Mouse (Mus musculus) testis, postnatal 10 days (tissue): ENCODE measurements at regions not wholly inside any gene's neighbourhood (a gene's known extent, or its start where the extent isn't known, plus 50 kb on each side); places are given as distances from the start of the nearest gene placed in this dataset.
A peak's percentile ranks its signal among the peaks of the same experiment; 100 is the strongest.

Source experiments
- DNase-seq: peaks from one replicate; pipeline ENCODE4 v3.0.0; 2021; ENCODE audit warnings: low spot score

DNA sequence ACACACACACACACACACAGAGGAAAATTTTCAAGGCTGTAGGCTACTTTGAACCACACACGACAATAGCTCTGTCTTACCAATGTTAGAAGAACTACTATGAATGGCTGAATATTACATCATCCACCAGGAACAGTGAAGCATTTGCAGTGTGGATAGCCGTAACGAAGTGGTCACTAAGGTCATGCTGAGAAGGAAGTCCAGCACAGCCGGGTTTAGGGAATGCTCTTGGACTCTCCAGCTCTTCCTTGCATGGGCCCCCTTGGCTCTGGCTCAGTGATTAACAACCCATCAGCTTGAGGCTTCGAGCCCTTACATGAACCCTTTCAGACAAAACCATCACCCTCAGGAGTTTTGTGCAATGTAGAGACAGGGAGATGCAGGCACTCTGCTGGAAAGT, 245.3 kb downstream of the Adamts20 start:
- DNase-seq: no peak

DNA sequence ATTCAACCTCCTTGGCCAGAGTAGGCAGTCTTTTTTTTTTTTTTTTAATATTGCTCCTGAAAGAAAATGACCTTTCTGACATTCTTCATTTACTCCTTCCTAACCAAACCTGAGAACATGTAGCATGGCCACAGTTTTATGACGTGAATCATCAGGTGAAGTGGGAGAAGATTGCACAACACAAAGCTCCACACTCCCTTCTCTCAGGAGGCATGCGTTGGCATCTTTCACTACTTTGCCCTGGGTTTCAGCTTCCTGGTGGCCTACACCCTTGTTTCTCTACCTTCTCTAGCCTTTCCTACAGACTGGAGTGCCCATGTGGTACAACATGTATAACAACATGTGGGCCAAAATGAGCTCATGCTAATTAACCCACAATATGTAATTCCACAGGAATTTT, 248.5 kb downstream of the Adamts20 start:
- no peak for DNase-seq

DNA sequence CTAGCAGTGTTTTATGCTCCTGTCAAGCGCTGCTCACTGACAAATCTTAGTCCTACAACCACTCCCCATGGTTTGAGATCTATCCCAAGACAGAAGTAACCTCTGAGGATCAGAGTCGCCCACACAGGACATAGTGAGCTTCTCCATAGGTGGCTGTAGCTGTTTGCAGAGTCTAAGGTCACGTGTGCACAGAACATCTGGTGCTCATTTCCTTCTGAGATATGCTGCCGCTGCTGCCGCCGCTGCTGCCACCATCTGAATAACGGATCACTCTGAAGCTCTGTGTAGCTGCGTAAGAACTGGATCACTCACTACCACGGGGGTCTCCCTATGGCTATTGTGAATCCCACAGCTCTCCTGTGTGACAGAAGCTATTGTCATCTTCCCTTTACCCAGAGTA, 250.8 kb downstream of the Adamts20 start:
- no peak for DNase-seq

GRCm38 (mm10) chr15:94213393-94213792, 251.8 kb downstream of the Adamts20 start:
- DNase-seq: no peak

- no peak for DNase-seq
Measured at GRCm38 (mm10) chr15:94208476-94208875, 256.7 kb downstream of the Adamts20 start.

GRCm38 (mm10) chr15:94206454-94206853, 258.8 kb downstream of the Adamts20 start:
- DNase-seq: no peak

DNA sequence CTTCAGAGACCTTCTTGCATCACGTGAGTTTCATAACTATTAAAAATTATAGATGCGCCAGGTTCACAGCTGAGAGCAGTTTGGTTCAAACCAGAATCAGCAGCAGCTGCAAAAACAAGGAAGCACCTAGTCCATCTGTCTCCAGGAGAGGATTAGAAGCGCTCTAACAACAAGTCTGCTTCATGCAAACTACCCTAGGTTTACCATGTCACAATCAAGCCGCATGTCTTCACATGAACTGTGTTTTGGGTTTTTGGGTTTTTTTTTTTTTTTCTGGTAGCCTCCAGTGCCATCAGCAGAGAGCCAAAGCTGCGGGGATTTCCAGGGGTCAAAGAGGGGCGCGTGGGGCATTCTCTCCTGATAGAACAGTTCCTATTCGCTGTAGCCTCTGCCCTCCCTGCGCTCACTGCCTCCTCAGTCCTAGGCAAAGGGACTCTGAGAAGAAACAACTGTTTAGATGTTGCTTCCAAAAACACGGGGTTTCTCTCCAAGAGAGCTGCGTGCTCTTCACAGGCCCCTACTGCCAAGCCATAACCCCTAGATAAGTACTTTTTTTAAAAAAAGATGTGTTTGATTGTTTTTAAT, 259.8 kb downstream of the Adamts20 start:
- no peak for DNase-seq

GRCm38 (mm10) chr15:94190081-94190488, 275.1 kb downstream of the Adamts20 start:
- DNase-seq: no peak

- DNase-seq: no peak
Measured at GRCm38 (mm10) chr15:94187588-94187987, 277.6 kb downstream of the Adamts20 start.

GRCm38 (mm10) chr15:94183663-94184375, 281.4 kb downstream of the Adamts20 start:
- no peak for DNase-seq

GRCm38 (mm10) chr15:94174083-94174482, 291.1 kb downstream of the Adamts20 start:
- DNase-seq: no peak

DNA sequence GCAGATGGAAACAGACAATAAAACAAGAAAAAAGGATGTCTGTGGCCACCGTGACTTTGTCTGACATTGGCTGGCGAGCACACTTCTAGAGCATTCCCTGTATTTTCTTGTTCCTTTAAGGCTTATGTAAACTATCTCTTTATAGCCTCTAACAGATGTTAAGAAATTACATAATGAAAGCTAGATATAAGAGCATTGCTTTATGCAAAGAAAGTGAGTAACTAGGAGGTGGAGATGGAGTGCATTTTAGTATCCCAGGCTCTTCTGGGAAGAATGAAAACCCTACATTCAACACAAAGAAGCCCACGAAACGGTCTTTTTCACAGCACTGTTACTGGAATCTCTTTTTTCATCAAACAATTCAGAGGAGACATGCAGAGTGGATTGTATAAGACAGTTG, 304.4 kb downstream of the Adamts20 start:
- no peak for DNase-seq

- DNase-seq: no peak
Measured at GRCm38 (mm10) chr15:94139534-94139958, 325.7 kb downstream of the Adamts20 start.

DNA sequence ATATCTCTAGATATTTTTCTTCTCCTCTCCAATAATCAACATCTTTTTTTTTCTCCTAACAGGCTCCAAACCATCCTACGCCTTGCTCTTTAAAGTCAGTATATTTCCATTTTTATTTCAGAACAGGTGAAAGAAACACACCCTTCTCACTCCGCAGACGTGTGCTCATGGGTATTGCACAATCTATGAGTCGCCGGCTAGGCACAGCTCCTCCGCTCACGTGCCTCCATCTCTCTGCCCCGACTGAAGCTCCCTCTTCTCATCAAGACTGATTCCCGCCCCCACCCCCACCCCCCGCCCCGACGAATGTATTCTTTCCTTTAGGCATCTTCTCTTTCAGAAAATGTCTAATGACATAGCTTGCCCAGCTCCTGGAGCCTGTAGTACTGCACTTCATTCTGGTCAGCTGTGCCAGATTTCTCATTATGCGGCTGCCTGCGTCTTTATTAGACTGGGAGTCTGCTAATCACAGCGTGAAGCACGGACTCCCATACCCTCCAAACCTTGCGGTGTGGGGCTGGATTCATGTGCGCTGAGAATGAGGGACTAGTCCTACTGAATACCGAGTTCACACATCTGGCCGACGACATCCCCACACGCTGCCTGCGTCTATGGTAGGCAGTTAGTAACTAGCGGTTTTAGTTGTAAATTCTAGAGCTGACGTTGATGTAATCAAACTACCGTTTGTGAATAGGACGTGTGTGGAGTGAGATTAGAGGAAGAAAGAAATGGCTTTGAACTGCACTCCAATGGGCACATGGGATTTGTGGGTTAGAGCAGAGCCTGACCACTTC, 327.9 kb downstream of the Adamts20 start:
- DNase-seq: no peak

DNA sequence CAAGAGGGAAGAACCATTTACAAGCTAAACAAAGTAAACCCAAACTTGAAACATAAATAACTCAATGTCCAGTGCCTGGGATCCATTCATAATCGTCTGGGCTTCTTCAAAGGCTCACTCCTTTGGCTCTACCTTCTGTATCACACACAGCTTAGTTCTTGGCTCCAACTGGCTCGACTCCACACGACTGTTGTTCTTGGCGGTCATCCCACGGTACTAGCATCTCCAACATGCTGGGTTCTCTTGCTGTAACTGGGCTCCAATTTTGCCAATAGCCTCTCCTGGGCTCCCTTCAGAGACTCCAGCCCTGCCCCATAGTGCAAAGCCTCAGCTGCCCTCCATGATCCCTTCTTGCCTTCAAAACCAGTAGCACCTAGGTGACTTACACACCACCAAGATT, 352.4 kb downstream of the Adamts20 start:
- DNase-seq: no peak

- DNase-seq: no peak
Measured at GRCm38 (mm10) chr15:94107186-94107716, 358.0 kb downstream of the Adamts20 start.

- no peak for DNase-seq
Measured at GRCm38 (mm10) chr15:94090644-94091043, 374.6 kb downstream of the Adamts20 start.

DNA sequence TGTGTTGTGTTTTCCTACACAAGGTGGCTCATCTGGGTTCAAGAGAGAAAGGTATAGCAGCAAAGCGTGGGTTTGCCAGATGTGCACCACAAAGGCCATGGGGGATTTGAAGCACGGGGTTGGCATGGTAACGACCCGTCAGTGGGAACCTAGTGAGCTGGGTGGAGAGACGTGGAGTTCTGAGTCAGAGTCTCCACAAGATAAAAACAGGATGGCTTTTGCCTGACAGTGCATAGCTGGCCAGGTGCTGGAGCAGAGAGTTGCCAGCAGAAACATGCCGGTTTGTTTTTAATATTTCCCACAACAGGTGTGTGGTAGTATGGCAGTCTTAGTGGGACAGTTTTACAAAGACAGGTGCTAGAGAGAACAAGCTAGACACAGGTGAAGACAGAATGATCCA, 375.4 kb downstream of the Adamts20 start:
- no peak for DNase-seq

GRCm38 (mm10) chr15:94082369-94082768, 382.8 kb downstream of the Adamts20 start:
- no peak for DNase-seq

DNA sequence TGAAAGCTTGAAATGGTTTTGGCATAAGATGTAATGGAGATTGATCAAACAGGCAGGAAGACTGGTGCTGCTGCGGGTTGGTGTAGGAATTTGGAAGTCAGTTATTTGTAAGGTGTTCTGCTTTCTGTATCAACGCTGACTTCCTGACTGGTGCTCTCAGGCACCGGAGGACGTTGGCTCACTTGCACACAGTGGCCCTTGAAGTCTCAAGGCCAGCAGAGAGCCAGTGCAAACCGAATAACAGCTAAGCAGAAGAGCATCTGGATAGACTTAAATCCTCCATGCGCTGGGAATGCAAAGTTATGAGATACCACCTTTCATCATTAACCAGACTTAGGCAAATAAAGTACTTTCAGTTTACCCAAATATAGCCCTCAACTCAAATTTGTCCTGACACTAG, 388.2 kb downstream of the Adamts20 start:
- DNase-seq: no peak

- peak; percentile 63 for DNase-seq
Measured at GRCm38 (mm10) chr15:94074161-94074950, 390.9 kb downstream of the Adamts20 start.

DNA sequence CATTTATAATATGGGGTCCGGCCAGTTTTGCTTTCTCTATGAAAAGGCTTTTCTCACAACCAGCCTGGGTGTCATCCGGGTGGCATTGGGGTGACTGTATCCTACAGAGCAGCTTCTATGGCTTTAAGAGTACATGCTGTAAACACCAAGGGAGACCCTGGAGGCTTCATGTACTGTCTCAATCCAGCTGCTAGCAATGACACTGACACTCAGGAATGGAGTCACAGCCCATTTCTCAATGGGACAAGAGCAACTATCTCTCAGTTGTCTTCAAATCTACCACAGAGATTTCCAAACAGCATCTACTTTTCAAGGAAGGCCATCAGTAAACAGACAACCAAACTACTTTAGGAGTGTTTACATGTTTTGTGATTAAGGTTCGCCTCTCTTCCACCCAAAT, 397.5 kb downstream of the Adamts20 start:
- DNase-seq: no peak
